ENCODE assay signal across 8 mouse cellular contexts in the genomic region with DNA sequence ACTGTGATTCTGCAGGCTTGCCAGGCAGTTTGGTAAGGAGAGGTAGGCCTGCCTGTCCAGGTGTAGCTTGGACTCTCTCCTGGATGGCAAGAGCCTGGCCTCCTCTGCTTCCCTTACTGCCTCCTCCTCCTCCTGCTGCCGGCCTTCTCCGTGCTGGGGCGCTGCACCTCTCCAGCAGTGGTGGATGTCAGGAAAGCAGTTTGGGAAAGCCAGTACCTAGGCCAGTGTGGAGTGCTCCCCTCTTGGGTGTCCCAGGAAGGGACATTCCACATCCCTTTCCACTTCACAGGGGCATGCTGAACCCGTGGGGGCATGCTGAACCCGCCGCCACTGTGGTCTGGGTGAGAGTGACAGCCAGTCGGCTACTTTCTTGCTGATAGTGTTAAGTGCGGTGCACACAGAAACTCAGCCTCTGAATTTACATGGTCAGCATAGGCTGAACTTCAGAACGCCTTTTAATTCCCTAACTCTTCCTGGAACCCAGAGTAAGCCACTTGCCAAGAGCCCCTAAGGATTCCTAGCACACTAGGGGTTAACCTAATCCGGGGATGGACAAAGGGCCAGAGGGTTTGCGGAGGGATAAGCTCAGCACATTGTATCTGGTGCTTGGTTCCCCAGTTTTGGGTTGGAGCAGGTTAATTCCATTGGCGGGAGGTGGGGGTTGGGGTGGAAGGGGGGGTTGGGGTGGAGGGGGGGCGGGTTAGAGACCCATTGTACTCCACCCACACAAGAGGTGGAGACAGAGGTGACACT. TPM values are rescaled to one million over a fixed set of nuclear protein-coding genes. Genes with fewer than 3 reads are reported as not detected.
A peak's percentile ranks its signal among the peaks of the same experiment; 100 is the strongest.
DNase-seq lines count a peak whose midpoint lies in the region; ATAC-seq lines count a peak whose summit lies in the region.

No protein-coding gene starts in this region.

- H3K9ac ChIP-seq in lung, embryonic 16.5 days (ENCODE audit: low read length): peak overlapping the region; percentile 91
- H3K9ac ChIP-seq in liver, embryonic 11.5 days (ENCODE audit: low read depth, low read length): peak overlapping the region; percentile 6; the same call in 1 of the 2 replicates
- peak overlapping the region; percentile 91 for H3K9ac ChIP-seq in stomach, embryonic 16.5 days (ENCODE audit: low read length)

- 21% methylated on average over 13 of the region's 13 CpGs for WGBS in lung, embryonic 16.5 days
- WGBS in liver, embryonic 11.5 days: 13% methylated on average over 13 of the region's 13 CpGs
- WGBS in stomach, embryonic 16.5 days: 14% methylated on average over 13 of the region's 13 CpGs

- H3K4me2 ChIP-seq in lung, embryonic 16.5 days (ENCODE audit: low read depth, low read length): peak overlapping the region; percentile 95
- peak overlapping the region; percentile 87 for H3K4me2 ChIP-seq in liver, embryonic 11.5 days
- H3K4me2 ChIP-seq in stomach, embryonic 16.5 days (ENCODE audit: low read depth, low read length): peak overlapping the region; percentile 90

- ATAC-seq in lung, embryonic 16.5 days (ENCODE audit: low read depth): no peak
- ATAC-seq in liver, embryonic 11.5 days (replicated peaks; ENCODE audit: low FRiP score): no peak
- ATAC-seq in stomach, embryonic 16.5 days (ENCODE audit: insufficient read depth, low FRiP score): no peak
- no peak for ATAC-seq in inflammation-experienced regulatory T-cells, adult 6 months
- no peak for ATAC-seq in megakaryocyte progenitor cell, adult 5-6 weeks (replicated peaks; ENCODE audit: poor library complexity)

- H3K4me3 ChIP-seq in lung, embryonic 16.5 days (ENCODE audit: low read length): peak overlapping the region; percentile 93
- H3K4me3 ChIP-seq in liver, embryonic 11.5 days (ENCODE audit: low read depth, low read length): peak overlapping the region; percentile 76
- peak overlapping the region; percentile 79 for H3K4me3 ChIP-seq in stomach, embryonic 16.5 days (replicated peaks; ENCODE audit: low read length)

- no peak overlapping the region for H3K27ac ChIP-seq in lung, embryonic 16.5 days (ENCODE audit: low read length)
- no peak overlapping the region for H3K27ac ChIP-seq in liver, embryonic 11.5 days (ENCODE audit: low read depth, low read length)
- peak overlapping the region; percentile 56; the same call in 1 of the 2 replicates for H3K27ac ChIP-seq in stomach, embryonic 16.5 days (ENCODE audit: low read length)

- peak; percentile 47 for DNase-seq in cerebellum, adult 11-12 months
- no peak for DNase-seq in cerebellum, adult 9-10 months
- DNase-seq in lung, postnatal 4 days: no peak
- DNase-seq in liver, embryonic 11.5 days (ENCODE audit: low spot score): no peak

- no peaks in the 10 kb centered on the region for H3K27me3 ChIP-seq in lung, embryonic 16.5 days (ENCODE audit: control insufficient read depth, insufficient read depth, low read depth, low read length)
- H3K27me3 ChIP-seq in liver, embryonic 11.5 days (replicated peaks; ENCODE audit: control insufficient read depth, insufficient read depth, low read length): peaks cover 40% of the 10 kb centered on the region
- no peaks in the 10 kb centered on the region for H3K27me3 ChIP-seq in stomach, embryonic 16.5 days (ENCODE audit: control insufficient read depth, insufficient read depth, low read length)

- peaks cover 27% of the 10 kb centered on the region for H3K4me1 ChIP-seq in lung, embryonic 16.5 days (replicated peaks; ENCODE audit: control insufficient read depth, insufficient read depth, low read length)
- H3K4me1 ChIP-seq in liver, embryonic 11.5 days (replicated peaks; ENCODE audit: control insufficient read depth, insufficient read depth, low read length): peaks cover 14% of the 10 kb centered on the region
- peaks cover 16% of the 10 kb centered on the region for H3K4me1 ChIP-seq in stomach, embryonic 16.5 days (ENCODE audit: control insufficient read depth, insufficient read depth, low read length)

- no peaks in the 10 kb centered on the region for H3K9me3 ChIP-seq in lung, embryonic 16.5 days (ENCODE audit: control insufficient read depth, low read length)
- H3K9me3 ChIP-seq in liver, embryonic 11.5 days (ENCODE audit: control insufficient read depth, low read length): no peaks in the 10 kb centered on the region
- H3K9me3 ChIP-seq in stomach, embryonic 16.5 days (replicated peaks; ENCODE audit: control insufficient read depth, low read length): no peaks in the 10 kb centered on the region

- H3K36me3 ChIP-seq in lung, embryonic 16.5 days (ENCODE audit: control insufficient read depth, insufficient read depth, low read length): no peaks in the 10 kb centered on the region
- no peaks in the 10 kb centered on the region for H3K36me3 ChIP-seq in liver, embryonic 11.5 days (ENCODE audit: control insufficient read depth, insufficient read depth, low read length)
- no peaks in the 10 kb centered on the region for H3K36me3 ChIP-seq in stomach, embryonic 16.5 days (ENCODE audit: control insufficient read depth, insufficient read depth, low read length)

RNA-seq across cellular contexts. Expression of a gene that starts 2.3 kb away (rescaled TPM):
- polyA plus RNA-seq in lung, embryonic 16.5 days (2015; fragmentation: Nextera tagmentation; extraction: Ambion mirVana): 3.9 and 4.6 TPM in 2 replicates
- 2.4 and 2.6 TPM in 2 replicates for polyA plus RNA-seq in liver, embryonic 11.5 days (2014; fragmentation: Nextera tagmentation; extraction: Ambion mirVana)
- 8.9 and 9.5 TPM in 2 replicates for polyA plus RNA-seq in stomach, embryonic 16.5 days (2015; fragmentation: Nextera tagmentation; extraction: Ambion mirVana)
- polyA plus RNA-seq in inflammation-experienced regulatory T-cells, adult 6 months (2017; shearing (Covaris generic)): 1 to 10 TPM in 1 of 3 experiments, under 1 TPM in 2; 0.36 to 2.6 (median 0.57) TPM
- 1.7 and 2.0 TPM in 2 replicates for total RNA-seq in megakaryocyte progenitor cell, adult 5-6 weeks (2015)
- 0.08 and 0.54 TPM in 2 replicates for total RNA-seq in megakaryocyte progenitor cell, adult 5-6 weeks (2017)

Comparison
In these comparisons a context has a peak if more than half of its experiments do, and no peak if none do; other contexts are left out.
1. H3K9ac ChIP-seq: peak in every context shown above with its lines; median percentile 91 in lung, embryonic 16.5 days; 91 in stomach, embryonic 16.5 days; 6 in liver, embryonic 11.5 days.